Mouse (Mus musculus) kidney, adult 2 months (tissue): ENCODE measurements at regions not wholly inside any gene's neighbourhood (a gene's known extent, or its start where the extent isn't known, plus 50 kb on each side); places are given as distances from the start of the nearest gene placed in this dataset.

ENCODE experiments used
- CTCF ChIP-seq: fragments of 200-500 bp; conservative IDR thresholded peaks from 2 replicates; pipeline ENCODE4 v1.5.1; 2011; ENCODE audit warnings: low read depth, mild to moderate bottlenecking, control low read depth, low read length, moderate library complexity, mixed read lengths; ENCODE audit not compliant: insufficient read depth, insufficient read length
- POLR2A ChIP-seq: fragments of 200-500 bp; IDR thresholded peaks from one replicate; pipeline ENCODE4 v1.6.1; 2011; ENCODE audit warnings: low read depth, low read length, control low read depth

DNA sequence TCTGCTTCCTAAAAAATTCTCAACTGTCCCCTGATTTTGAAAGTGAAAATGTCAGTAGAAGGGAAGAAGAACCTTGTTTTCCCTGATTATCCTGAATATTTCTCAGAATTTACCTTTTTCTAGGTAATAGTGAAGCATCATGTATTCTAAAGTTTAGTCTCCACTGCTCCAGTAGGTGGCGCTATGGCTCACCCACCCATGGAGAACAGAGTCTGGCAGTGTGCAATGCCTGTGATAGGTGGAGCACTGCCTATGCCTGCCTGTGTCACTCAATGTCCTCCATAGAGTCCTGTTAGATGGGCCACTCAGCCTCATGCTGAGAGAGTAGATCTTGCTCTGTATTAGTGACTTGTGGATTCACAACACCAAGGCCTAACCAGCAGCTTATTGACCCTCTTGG lies 218.4 kb downstream of the Gm906 start:
- TF ChIP-seq CTCF (peak; percentile 56; the same call in 1 of the 2 replicates), POLR2A (no peak)
